Mouse (Mus musculus) MN1 (cell line): ENCODE measurements around the gene Il18.

Source experiments
- DNase-seq: peaks from one replicate; pipeline ENCODE4 v3.0.0-alpha.2; 2016; ENCODE audit warnings: low spot score

The Il18 gene

DNA sequence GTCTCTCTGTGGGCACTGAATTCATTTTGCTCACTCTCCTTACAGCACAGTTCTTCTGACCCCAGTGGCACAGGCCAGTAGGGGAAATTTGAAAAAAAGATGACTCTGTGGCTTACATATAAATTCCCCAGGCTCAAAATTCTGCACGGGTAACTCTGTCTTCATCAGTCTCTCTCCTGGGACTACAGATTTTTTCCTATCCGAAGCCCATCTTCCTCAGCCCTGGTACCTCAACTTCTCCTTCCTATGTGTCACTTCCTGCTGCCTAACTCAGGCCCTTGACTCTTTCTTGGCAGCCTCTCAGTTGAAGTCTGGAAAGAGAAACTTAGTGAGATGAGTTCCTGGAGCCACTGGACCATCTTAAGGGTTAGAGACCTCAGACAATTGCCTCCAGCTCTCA lies 1.1 kb upstream of the Il18 start:
- DNase-seq, result no peak

DNA sequence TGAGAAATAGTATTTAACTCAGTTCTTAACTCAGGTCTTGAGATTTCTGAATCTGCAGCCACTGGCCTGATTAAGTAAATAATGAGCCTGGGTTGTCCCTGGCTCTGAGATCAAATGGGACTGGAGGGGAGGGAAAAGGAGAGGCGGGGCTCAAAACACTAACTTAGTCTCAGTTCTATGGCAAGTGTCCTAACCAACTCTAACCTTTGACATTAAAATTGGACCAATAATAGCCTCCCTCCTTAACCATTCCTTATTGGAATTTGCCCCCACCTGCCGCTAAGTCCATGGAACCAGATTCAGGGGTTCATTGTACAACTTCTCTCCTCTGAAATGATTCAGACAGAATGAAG lies 443 bp downstream of the Il18 start, which contains the start of gene Bco2:
TSS of gene Bco2 (minus strand) at position 88 of the 353 bp plus-strand sequence.
- DNase-seq, result no peak

DNA sequence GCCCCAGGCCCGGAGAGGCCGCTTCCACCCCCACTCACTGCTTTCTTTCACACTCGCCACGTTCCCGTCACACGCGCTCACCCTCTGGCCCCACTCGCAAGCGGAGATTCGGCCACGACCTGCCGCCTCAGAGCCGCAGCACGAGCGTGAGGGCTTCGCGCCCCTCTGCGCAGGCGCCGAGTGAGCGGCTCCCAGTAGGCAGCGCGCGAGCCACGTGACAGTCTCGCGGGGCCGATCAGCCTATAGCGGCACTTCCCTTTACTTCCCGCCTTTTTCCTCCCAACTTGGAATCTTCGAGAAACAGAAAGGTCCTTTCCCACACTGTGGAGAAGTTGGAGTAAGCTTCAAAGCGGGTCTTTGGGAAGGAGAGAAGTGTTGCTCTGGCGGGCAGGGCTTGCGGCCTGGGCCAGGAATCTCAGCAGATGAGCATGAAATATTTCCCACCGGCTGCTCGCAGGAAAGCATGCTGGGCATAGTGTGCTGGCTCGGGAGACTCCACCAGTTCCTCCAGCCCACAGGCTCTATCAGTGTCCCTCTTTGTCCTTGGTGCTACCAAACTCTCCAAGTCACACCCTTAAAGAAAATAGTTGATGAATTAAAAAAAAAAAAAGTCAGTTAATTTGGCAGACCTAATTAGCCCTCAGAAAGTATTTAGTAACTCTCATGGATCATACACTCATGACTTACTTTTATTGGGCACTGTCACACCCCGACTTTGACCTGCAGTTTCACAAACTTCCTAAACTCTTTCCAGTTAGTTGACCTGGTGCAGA lies 6.7 kb downstream of the Il18 start, which contains the start of gene Tex12:
TSS of gene Tex12 (minus strand) at position 181 of the 773 bp plus-strand sequence.
- DNase-seq, result no peak

DNA sequence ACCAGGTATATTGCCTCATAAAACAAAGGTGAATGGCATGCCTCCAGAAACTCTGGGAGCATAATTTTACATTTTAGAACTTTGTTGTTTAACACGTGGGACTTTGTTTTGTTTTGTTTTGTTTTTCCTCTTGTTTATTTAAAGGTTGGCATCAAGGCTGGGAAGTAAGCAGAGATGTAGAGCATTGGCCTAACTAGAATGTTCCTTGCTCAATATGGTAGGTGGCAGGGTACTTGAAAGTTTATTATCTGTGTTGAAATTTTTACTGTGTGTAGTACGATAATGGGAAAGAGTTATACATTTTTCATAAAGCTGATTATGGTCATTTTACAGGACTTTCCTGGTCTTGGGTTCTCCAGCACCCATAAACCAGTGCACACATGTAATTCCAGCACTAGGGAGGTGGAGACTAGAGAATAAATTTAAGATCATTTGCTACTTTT lies 7.3 kb downstream of the Il18 start:
- no peak for DNase-seq

DNA sequence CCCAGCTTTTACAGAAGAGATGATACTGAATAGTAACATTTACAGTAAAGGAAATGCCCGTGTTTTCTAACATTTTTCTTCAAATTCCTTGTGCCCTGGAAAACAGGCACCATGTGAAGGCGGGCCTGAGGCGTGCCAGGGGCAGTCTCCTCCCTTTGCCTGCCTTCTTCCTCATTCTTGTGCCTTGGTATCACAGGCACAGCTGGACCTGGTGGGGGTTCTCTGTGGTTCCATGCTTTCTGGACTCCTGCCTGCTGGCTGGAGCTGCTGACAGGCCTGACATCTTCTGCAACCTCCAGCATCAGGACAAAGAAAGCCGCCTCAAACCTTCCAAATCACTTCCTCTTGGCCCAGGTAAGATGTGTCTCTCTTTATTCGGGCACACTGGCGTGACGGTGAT lies 10.5 kb downstream of the Il18 start:
- DNase-seq, result no peak

DNA sequence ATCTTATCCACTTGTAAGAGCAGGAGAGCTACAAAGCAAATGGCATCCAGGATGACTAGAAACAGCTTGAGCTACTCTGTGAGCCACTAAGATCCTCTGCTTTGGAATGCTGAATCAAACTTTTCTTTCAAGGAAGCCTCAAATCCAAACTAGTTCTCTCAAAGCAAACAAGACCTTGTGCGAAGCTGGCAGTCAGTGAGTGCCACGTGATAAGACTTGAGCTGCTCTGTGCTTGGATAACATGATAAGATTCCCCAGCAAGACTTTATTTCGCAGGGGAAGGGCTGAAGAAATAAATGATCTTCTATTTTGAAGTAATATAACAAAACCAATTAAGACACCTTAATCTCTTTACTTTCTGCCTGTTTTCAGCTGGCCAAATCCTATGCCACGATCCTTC lies 11.3 kb downstream of the Il18 start:
- no peak for DNase-seq

DNA sequence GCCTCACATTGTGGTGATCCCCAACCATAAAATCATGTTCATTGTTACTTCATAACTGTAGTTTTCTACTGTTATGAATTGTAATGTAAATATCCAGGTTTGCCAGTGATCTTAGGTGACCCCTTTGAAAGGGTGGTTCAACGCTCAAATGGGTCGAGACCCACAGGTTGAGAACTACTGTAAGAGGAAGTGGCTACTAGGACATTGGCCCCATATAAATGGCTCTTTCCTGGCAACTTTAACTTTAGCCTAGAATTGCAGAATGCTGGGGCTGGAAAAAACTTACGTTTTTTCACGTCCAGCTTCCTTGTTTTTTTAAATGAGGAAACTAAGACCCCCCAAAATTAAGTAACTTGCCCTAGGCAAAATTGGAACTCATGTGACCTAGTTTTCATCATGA lies 12.7 kb downstream of the Il18 start:
- no peak for DNase-seq

DNA sequence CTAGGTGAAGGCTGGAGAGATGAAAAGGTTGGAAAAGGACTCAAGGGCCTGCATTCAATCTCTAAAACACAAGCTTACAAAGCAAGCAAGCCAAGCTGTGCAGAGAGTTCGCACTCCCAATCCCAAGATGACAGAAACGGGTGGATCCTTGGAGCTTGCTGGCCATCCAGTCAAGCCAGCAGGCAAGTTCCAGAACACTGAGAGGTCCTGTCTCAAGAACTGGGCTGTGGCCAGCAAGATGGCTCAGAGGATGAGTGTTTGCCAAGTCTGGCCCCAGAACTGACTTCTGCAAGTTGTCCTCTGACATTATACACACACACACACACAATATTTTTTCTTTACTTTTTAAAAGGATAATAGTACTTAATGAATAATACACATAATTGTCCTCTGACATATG lies 13.3 kb downstream of the Il18 start:
- DNase-seq, result no peak

DNA sequence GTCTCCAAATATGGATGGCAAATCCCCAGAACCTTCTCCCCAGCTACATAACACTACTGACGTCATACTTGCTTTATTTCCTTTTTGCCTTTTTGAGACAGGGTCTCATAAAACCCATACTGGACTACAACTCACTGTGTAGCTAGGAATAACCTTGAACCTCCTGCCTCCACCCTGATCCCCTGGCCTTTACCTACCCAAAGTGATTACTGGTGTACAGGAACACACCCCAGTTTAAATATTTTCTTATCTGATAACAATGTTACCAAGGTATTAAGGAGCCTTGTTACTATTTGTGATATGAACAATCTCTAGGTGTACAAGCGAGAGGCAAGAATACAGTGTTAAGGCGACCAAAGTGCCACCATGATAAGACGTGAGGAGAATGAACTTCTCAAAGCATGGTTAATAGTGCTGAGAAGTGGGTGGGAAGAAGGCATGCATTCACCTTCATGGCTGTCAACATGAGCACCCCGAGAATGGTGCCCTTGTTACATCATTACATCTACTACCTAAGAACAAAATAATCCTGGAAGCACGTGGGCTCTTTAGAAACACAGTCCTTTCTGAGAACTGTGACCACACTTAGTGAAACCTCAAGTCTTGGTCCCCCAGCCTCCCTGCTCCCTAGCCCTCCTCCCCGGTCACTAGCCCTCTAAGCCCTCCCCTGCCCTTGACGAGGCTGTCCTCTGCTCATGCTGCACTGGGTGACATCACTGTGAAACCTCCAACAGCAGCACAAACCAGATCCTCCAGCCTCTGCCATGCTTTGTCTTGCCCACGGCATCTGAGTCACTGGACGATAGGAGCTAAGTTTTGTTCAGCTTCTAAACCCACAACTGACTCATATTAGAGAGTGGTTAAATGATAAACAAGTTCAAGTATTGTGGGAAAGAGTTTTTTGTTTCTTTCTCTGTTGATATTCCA lies 15.2 kb downstream of the Il18 start:
- no peak for DNase-seq

DNA sequence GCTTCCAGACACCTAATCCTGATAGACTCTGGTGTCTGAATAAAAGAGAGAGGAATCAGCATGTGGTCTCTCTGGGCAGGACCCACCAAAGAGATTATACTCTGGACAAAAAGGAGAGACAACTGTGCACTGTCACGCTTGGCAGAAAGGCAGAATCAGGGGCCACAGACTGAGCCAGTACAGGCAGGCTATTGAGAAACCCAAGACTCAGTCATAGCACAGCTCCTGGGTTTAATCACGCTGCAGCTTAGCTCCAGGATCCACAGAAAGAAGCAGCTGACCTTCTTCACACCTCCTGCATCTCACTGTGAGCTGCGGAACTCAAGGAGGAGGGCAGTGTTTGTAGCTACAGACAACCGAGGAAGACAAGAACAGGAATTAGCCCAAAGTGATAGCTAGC lies 25.7 kb downstream of the Il18 start:
- no peak for DNase-seq

DNA sequence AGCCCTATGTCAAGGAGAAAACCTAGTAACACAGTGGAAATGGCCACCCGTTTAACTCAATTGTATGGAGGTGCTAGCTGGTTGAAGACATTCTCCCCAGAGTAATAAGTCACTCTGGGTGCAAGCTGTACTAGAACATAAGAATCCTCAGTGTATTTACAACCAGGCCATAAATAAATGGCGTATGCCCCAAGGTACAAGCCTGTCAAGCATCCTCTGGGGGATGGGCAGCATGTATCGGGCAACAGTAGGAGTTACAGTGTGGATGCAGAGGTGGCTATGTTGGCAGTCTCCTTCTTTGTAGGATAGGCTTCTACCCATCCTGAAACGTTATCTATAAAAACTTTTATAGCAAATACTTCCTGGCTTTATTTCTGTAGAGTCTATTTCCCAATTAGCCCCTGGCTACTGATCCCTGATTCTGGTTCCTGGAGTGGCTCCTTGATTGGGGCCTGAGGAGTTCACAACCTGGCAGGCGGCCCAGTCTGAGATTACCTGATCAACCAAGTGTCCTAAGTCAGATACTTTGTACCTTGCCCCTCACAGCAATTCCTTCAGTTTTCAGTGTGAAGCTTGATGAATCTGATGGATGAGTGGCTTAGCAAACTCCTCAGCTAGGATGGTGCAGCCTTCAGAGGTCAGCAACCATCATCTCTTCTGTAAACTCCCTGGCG lies 30.7 kb downstream of the Il18 start:
- no peak for DNase-seq

DNA sequence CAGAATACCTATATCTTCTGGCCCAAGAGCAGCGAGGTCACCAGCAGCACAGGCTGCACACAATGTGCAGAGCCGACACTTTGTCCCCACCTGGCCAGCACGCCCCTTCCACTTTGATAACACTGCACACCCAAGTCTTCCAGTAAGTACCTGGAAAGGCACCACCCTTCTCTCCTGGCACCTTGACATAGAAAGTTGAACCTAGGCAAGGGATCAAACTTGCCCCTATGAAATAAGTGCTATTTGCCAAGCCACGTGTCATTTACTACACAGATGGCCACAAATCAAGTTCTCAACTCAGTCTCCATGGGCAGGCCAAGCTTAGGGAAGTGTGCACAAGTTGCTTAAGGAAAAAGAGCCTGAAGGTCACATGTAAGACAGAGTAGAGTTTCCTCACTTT lies 32.3 kb downstream of the Il18 start:
- no peak for DNase-seq

DNA sequence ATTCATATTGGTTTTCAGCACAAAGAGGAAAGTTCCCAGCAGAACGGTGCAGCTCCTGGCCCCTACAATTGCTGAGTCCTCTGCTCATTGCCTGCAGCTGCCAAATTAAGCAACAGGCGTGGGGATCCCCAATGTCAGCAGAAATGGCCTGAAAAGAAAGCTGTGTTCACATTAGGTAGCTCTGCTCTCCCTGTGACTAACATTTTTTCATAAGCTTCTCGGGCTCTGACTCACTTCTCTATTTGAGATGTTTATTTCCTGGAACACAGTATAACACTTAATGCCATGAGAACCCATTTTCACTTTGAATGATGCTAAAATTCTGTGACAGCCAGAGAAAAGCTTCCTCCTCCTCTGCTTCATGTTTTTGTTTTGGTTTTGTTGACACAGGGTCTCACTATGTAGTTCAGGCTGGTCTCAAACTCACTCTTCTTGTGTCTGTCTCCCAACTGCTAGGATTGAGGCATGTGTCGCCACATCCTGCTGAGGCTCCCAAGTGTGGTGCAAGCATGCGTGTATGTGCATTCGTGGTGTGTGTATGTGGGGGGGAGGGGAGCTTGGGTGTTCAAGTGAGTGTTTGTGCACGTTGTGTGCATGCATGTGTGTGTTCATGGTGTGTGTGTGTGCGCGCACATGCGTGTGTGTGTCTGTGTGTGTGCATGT lies 36.4 kb downstream of the Il18 start:
- DNase-seq, result no peak

DNA sequence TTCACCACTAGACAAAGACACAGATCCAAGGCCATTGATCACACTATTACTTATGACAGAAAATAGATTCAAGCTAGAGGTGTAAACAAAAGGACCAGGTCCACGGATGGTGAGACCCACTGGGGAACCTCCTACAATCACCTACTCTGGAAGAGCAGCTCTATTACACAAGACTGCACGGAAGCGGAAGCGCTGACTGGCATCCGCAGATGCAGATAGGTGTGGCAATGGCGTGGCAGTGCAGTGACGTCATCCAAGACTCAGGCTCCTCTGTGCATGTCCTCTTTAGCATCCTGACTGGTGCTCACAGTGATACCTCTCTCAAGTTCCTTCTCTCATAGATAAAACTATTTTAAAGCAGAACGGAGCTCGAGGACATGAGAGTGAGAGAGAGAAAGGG lies 38.3 kb downstream of the Il18 start:
- DNase-seq, result no peak

DNA sequence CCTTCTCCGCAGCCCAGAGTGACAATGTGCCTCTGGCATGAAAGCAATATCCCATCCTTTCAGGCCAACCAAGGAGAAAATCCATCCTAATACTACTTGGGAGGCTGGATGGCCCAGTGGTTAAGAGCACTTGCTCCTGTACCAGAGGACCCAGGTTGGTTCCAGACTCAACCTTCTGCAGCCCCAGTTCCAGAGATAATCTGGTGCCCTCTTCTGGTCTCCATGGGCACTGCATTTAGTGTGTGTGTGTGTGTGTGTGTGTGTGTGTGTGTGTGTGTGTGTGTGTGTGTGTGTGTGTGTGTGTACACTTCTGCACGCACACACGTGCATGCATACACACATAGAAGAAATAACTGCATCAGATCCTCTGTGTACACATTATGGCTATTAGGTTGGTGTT lies 38.9 kb downstream of the Il18 start:
- no peak for DNase-seq

DNA sequence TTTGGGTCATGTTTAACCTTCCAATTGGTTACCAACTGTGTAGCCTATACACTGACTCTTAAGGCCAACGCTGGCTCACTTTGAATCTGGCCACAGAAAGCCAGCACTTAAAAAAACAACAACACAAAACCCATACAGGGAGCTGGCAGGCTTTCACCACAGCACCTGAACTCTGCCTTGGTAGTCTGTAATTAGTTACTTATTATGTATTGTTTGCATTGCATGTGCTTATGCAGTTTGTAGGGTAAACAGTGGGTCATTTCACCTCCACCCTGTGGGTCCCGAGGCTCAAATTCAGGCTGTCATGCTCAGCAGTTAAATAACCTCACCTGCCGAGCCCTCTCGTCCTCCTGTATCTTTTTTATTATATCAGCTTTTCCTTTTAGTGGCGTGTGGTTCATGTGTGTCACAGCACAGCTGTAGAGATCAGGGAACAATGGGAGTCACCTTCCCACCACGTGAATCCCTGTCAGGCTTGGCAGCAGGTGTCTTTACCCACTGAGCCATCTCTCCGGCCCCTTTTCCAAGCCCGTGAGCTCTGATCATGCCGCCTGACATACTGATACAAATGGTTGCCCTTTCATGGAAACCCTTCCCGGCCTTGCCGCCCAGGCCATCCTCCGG lies 40.3 kb downstream of the Il18 start:
- no peak for DNase-seq

DNA sequence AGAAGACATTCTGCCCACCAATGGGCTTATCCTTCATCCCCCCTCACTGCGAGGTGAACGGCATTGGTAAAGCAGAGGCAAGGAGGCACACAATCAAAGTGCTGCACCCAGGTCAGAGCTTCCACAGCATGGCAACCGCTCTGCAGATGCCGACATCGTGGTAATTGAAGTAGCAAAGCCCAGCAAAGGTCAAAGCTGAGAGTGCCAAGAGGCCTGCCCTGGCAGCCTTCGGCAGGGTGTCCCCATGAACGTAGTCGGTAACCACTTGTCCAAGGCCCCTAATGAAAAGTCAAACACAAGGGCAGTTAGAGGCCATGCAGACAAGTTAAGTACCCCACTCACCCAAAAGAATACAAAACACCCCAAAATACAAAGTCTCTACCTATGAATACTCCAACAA lies 42.3 kb downstream of the Il18 start:
- DNase-seq, result no peak

DNA sequence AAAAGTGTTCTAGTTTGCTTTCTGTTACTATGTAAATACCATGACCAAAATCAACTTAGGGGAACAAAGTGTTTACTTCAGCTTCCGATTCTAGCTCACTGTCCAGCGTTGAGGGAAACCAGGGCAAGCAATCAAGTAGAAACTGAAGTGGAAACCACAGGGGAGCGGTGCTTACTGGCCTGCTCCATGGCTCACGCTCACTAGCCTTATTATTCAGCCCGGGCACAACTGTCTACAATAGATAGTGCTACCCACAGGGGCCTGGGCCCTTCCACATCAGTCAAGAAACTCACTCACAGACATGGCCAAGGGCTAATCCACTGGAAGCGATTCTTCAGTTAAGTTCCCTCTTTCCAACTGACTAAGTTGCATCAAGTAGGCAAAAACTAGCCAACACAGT lies 46.9 kb downstream of the Il18 start:
- no peak for DNase-seq

DNA sequence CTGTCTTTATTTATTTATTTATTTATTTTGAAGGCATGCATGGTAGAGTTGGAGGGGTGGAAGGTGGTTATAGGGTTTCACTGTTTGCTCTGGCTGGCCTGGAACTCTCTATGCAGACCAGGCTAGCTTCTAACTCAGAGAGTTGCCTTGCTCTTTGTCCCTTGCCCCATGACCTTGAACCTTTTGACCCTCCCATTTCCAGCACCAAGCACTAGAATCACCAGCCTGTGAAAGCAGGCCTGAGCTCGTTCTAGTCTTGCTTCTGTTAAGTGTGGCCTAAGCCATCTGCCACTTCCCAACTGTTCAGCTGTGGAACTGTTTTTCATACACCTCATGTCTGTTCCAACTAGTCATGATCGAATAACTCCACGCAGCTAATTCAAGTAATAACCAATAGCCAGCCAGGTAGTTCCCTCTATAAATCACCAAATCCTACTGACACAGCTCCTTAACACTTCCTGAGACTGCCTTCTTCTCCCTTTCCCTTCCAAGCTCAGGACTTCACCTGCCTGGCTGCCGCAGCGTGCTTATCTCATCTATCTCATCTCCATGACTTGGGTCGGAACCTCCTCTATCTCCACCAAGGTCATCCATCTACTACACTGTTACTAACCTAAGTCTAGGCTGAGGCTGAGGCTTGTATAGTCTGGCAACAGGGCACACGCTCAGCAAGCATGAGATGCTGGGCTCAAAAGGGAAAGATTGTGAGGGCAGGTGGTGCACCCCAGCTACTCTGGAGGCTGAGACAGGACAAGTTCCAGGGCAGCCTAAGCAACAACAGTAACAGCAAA lies 47.6 kb downstream of the Il18 start:
- DNase-seq, result no peak

DNA sequence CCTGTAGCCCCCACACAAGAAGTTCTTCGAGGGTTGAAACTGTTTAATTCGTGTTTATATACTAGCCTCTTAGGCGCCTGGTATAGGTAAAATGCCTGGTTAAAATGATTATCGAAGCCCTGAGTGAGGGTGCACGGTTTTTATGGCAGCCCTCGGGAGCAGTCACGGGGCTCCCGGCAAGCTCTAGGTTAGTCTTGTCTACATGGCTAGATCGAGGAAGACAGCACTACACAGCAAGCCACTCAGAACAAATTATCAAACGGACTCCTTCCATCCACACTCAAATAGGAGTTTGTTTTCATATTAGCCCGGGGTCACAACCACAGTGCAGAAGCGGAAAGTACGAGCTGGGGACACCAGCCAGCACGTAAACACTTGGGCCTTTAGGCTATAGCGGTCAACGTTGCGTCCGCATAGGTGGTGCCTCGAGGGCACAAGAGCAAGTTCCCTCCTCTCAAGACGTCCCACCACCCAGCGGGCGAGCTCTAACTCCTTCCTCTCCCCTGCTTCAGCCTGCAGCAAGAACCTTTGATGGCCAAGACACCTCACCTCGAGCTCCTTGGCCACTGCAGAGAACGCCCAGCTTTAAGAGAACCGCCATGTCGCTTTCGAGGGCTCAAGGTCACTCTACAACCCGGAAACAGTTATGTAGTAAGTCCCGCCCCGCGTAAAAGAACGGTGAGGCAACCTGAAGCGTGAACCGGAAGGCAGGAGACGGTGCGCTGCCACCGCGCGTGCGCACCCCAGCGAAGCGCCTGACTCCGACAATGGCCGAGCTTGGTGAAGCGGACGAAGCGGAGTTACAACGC lies 48.8 kb downstream of the Il18 start, which contains the start of the genes Sdhd and Timm8b:
TSS of gene Sdhd (minus strand) at position 624 of the 809 bp plus-strand sequence.
TSS of gene Timm8b (plus strand) at position 722 of the 809 bp plus-strand sequence.
- DNase-seq, result peak; percentile 97
